Mouse (Mus musculus): ENCODE measurements at regions not wholly inside any gene's neighbourhood (a gene's known extent, or its start where the extent isn't known, plus 50 kb on each side); places are given as distances from the start of the nearest gene placed in this dataset.
A peak's percentile ranks its signal among the peaks of the same experiment; 100 is the strongest.

DNA sequence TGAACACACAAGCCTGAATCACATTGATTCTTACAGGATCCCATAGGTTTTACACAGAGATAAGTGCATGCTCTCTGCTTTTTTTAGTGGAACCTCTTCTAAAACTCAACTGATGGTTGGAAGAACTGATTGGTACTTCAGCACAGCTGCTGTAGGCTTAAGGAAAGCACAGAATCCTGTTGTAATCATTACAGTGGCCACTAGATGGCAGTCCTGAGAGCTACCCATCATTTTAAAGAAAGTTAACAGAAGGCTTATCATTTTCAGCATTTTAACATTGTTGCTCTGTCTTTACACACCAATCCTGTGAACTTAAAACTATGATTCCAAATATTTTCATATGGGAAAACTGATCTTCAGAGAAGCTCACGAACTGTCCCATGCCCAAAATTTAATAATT is 113.5 kb upstream of the Cypt12 start:
- TF ChIP-seq CTCF (IDR thresholded peaks at IDR 0.05; ENCODE audit: low read depth) = peak; percentile 62
- TF ChIP-seq EP300 (IDR thresholded peaks at IDR 0.05; ENCODE audit: low read depth) = no peak
